Mouse (Mus musculus): ENCODE data around the gene Mycbp2. TPM values are rescaled to one million over a fixed set of nuclear protein-coding genes. Genes with fewer than 3 reads are reported as not detected.

Gene Mycbp2
- polyA plus RNA-seq, 1 experiment from 2014 or later: 11.2 TPM

- peak; percentile 81 for ATAC-seq
- WGBS (ENCODE audit: insufficient replicate concordance): 65% methylated on average over 2 of the region's 2 CpGs
- H3K9me3 ChIP-seq (replicated peaks): no peaks in the 10 kb centered on the region
Observed at GRCm38 (mm10) chr14:103131991-103132390, 214.6 kb downstream of the Mycbp2 start.

GRCm38 (mm10) chr14:103125756-103126155, 220.9 kb downstream of the Mycbp2 start:
- H3K4me2 ChIP-seq: no peak overlapping the region
- ATAC-seq: 0 out of 2 replicates have a peak, but pooled peaks have one; percentile 13
- peaks cover 79% of the 10 kb centered on the region for H3K36me3 ChIP-seq
- H3K27ac ChIP-seq: no peak overlapping the region
- no peak overlapping the region for H3K4me3 ChIP-seq
- H3K9ac ChIP-seq: no peak overlapping the region
- no peaks in the 10 kb centered on the region for H3K4me1 ChIP-seq
- WGBS (ENCODE audit: insufficient replicate concordance): 83% methylated on average over 6 of the region's 6 CpGs
- H3K9me3 ChIP-seq (replicated peaks): no peaks in the 10 kb centered on the region
- H3K27me3 ChIP-seq (replicated peaks): no peaks in the 10 kb centered on the region

More at GRCm38 (mm10) chr14:103131991-103132390, 214.6 kb downstream of the Mycbp2 start:
- Histone ChIP-seq H3K9ac (no peak overlapping the region), H3K4me3 (no peak overlapping the region), H3K36me3 (peaks cover 70% of the 10 kb centered on the region), H3K4me1 (no peaks in the 10 kb centered on the region), H3K27me3 (replicated peaks) (no peaks in the 10 kb centered on the region), H3K4me2 (no peak overlapping the region), H3K27ac (no peak overlapping the region)

GRCm38 (mm10) chr14:103114994-103115670, 231.5 kb downstream of the Mycbp2 start:
- H3K9me3 ChIP-seq (replicated peaks): no peaks in the 10 kb centered on the region
- peak; percentile 73; the same call in 1 of the 2 replicates for ATAC-seq
- H3K9ac ChIP-seq: no peak overlapping the region
- no peaks in the 10 kb centered on the region for H3K4me1 ChIP-seq
- no peak overlapping the region for H3K4me2 ChIP-seq
- no peak overlapping the region for H3K4me3 ChIP-seq
- H3K27me3 ChIP-seq (replicated peaks): no peaks in the 10 kb centered on the region
- 89% methylated on average over 3 of the region's 3 CpGs for WGBS (ENCODE audit: insufficient replicate concordance)
- H3K36me3 ChIP-seq: peaks cover 60% of the 10 kb centered on the region
- no peak overlapping the region for H3K27ac ChIP-seq

- ATAC-seq: no peak
- no peak overlapping the region for H3K27ac ChIP-seq
- 78% methylated on average over 3 of the region's 3 CpGs for WGBS (ENCODE audit: insufficient replicate concordance)
Observed at GRCm38 (mm10) chr14:103112606-103113363, 233.8 kb downstream of the Mycbp2 start.

GRCm38 (mm10) chr14:103109971-103110370, 236.6 kb downstream of the Mycbp2 start:
- no peak overlapping the region for H3K4me2 ChIP-seq
- no peak overlapping the region for H3K9ac ChIP-seq
- no peak for ATAC-seq
- no peaks in the 10 kb centered on the region for H3K9me3 ChIP-seq (replicated peaks)
- no peaks in the 10 kb centered on the region for H3K4me1 ChIP-seq
- no peaks in the 10 kb centered on the region for H3K27me3 ChIP-seq (replicated peaks)
- peaks cover 18% of the 10 kb centered on the region for H3K36me3 ChIP-seq
- no peak overlapping the region for H3K4me3 ChIP-seq
- H3K27ac ChIP-seq: no peak overlapping the region
- 85% methylated on average over 4 of the region's 4 CpGs for WGBS (ENCODE audit: insufficient replicate concordance)

More at GRCm38 (mm10) chr14:103112606-103113363, 233.8 kb downstream of the Mycbp2 start:
- no peaks in the 10 kb centered on the region for H3K4me1 ChIP-seq
- no peaks in the 10 kb centered on the region for H3K9me3 ChIP-seq (replicated peaks)
- H3K36me3 ChIP-seq: peaks cover 46% of the 10 kb centered on the region
- no peak overlapping the region for H3K9ac ChIP-seq
- H3K4me2 ChIP-seq: no peak overlapping the region
- H3K4me3 ChIP-seq: no peak overlapping the region
- no peaks in the 10 kb centered on the region for H3K27me3 ChIP-seq (replicated peaks)

GRCm38 (mm10) chr14:103106301-103106700, 240.3 kb downstream of the Mycbp2 start:
- Histone ChIP-seq H3K4me2 (no peak overlapping the region), H3K27me3 (replicated peaks) (no peaks in the 10 kb centered on the region), H3K4me1 (no peaks in the 10 kb centered on the region), H3K4me3 (no peak overlapping the region), H3K27ac (no peak overlapping the region), H3K9ac (no peak overlapping the region), H3K9me3 (replicated peaks) (no peaks in the 10 kb centered on the region), H3K36me3 (no peaks in the 10 kb centered on the region)
- 88% methylated on average over 2 of the region's 2 CpGs for WGBS (ENCODE audit: insufficient replicate concordance)
- no peak for ATAC-seq

- no peaks in the 10 kb centered on the region for H3K27me3 ChIP-seq (replicated peaks)
- no peak for ATAC-seq
- H3K27ac ChIP-seq: no peak overlapping the region
- no peaks in the 10 kb centered on the region for H3K9me3 ChIP-seq (replicated peaks)
- H3K36me3 ChIP-seq: no peaks in the 10 kb centered on the region
- no peak overlapping the region for H3K4me2 ChIP-seq
- no peak overlapping the region for H3K4me3 ChIP-seq
- H3K4me1 ChIP-seq: peaks cover 10% of the 10 kb centered on the region
- 69% methylated on average over 10 of the region's 10 CpGs for WGBS (ENCODE audit: insufficient replicate concordance)
- no peak overlapping the region for H3K9ac ChIP-seq
Observed at GRCm38 (mm10) chr14:103102731-103103335, 243.8 kb downstream of the Mycbp2 start.

GRCm38 (mm10) chr14:103102246-103102645, 244.4 kb downstream of the Mycbp2 start:
- ATAC-seq: no peak
- Histone ChIP-seq H3K9me3 (replicated peaks) (no peaks in the 10 kb centered on the region), H3K27ac (no peak overlapping the region), H3K4me2 (no peak overlapping the region), H3K4me3 (no peak overlapping the region), H3K9ac (no peak overlapping the region), H3K36me3 (no peaks in the 10 kb centered on the region), H3K27me3 (replicated peaks) (no peaks in the 10 kb centered on the region), H3K4me1 (peaks cover 14% of the 10 kb centered on the region)
- WGBS (ENCODE audit: insufficient replicate concordance): 61% methylated on average over 6 of the region's 6 CpGs

- peaks cover 24% of the 10 kb centered on the region for H3K4me1 ChIP-seq
- H3K9me3 ChIP-seq (replicated peaks): no peaks in the 10 kb centered on the region
- peaks cover 6% of the 10 kb centered on the region for H3K36me3 ChIP-seq
- H3K27me3 ChIP-seq (replicated peaks): no peaks in the 10 kb centered on the region
- WGBS (ENCODE audit: insufficient replicate concordance): 64% methylated on average over 3 of the region's 3 CpGs
- no peak overlapping the region for H3K4me2 ChIP-seq
- ATAC-seq: no peak
- no peak overlapping the region for H3K27ac ChIP-seq
- no peak overlapping the region for H3K9ac ChIP-seq
- H3K4me3 ChIP-seq: no peak overlapping the region
Observed at GRCm38 (mm10) chr14:103101171-103101570, 245.4 kb downstream of the Mycbp2 start.

GRCm38 (mm10) chr14:103100296-103100695, 246.3 kb downstream of the Mycbp2 start:
- no peaks in the 10 kb centered on the region for H3K9me3 ChIP-seq (replicated peaks)
- H3K27ac ChIP-seq: peak overlapping the region; percentile 100
- 81% methylated on average over 13 of the region's 13 CpGs for WGBS (ENCODE audit: insufficient replicate concordance)
- H3K9ac ChIP-seq: no peak overlapping the region
- H3K4me3 ChIP-seq: peak overlapping the region; percentile 90
- peaks cover 15% of the 10 kb centered on the region for H3K36me3 ChIP-seq
- H3K4me2 ChIP-seq: peak overlapping the region; percentile 65
- no peaks in the 10 kb centered on the region for H3K27me3 ChIP-seq (replicated peaks)
- no peak for ATAC-seq
- H3K4me1 ChIP-seq: peaks cover 29% of the 10 kb centered on the region

- Histone ChIP-seq H3K36me3 (peaks cover 24% of the 10 kb centered on the region), H3K27ac (peak within 1 kb of the TSS; percentile 100), H3K9me3 (replicated peaks) (no peaks in the 10 kb centered on the region), H3K4me3 (peak within 1 kb of the TSS; percentile 90), H3K9ac (peak within 1 kb of the TSS; percentile 99), H3K4me1 (peaks cover 33% of the 10 kb centered on the region), H3K4me2 (peak within 1 kb of the TSS; percentile 76), H3K27me3 (replicated peaks) (no peaks in the 10 kb centered on the region)
- under 1% methylated on average over 87 of the region's 88 CpGs for WGBS (ENCODE audit: insufficient replicate concordance)
- peak; percentile 88 for ATAC-seq
Observed at GRCm38 (mm10) chr14:103099238-103099933, 247.2 kb downstream of the Mycbp2 start, which contains the start of gene Fbxl3. Gene Fbxl3 (minus strand): TSS chr14:103099566.
